ENCODE assay signal across 9 mouse cellular contexts in genomic region chr17:71990176-71990720, GRCm38 (mm10).
"Had no signal": no experiment of that assay in that cellular context is flagged by ENCODE, and none has a peak within 500 bp of the region (broad histone marks: within the 10 kb centered on the region; RNA-seq: fewer than 3 reads in every experiment).

No protein-coding gene starts in this region.

- ATAC-seq: midbrain, embryonic 15.5 days had no signal

- DNase-seq: kidney, adult 8-10 months; kidney, postnatal 25 days; layer of hippocampus, adult 9-11 months; layer of hippocampus, postnatal 36 days; liver; lung, adult 18-20 months; right cerebral cortex, postnatal 25 days; thymus, postnatal 36 days had no signal
